Mouse (Mus musculus): Measurements from ENCODE around the gene Orai3.

GRCm38 (mm10) chr7:127822494-127822893 is 52.9 kb downstream of the Orai3 start:
- TF ChIP-seq CTCF (IDR thresholded peaks at IDR 0.05; ENCODE audit: extremely low read depth, insufficient read length, insufficient replicate concordance, low read depth, low read length) (no peak), POLR2A (IDR thresholded peaks at IDR 0.05; ENCODE audit: low read depth, low read length) (no peak)

Data from small intestine, adult 2 months (tissue).